Mouse (Mus musculus) cerebellum, adult 2 months (tissue): Measurements from ENCODE around the gene Ccdc149. TPM values are rescaled to one million over a fixed set of nuclear protein-coding genes. Genes with fewer than 3 reads are reported as not detected.

Source experiments
- DNase-seq, 2 experiments: peaks; one replicate each; pipeline ENCODE4 v3.0.0; 2021
- H3K27ac ChIP-seq: fragments of 200-500 bp; 2 replicates; pipeline ENCODE4 v1.5.1; 2012; ENCODE audit warnings: low read length, control low read depth, inconsistent platforms; ENCODE audit not compliant: insufficient read depth
- H3K27me3 ChIP-seq: fragments of 200-500 bp; 2 replicates; pipeline ENCODE4 v1.6.1; 2012; ENCODE audit warnings: inconsistent platforms, mild to moderate bottlenecking, low read length, moderate library complexity; ENCODE audit not compliant: control insufficient read depth, insufficient read depth
- H3K4me1 ChIP-seq: fragments of 200-500 bp; 2 replicates; pipeline ENCODE4 v1.6.1; 2011; ENCODE audit warnings: low read length; ENCODE audit not compliant: control insufficient read depth, insufficient read depth
- H3K4me3 ChIP-seq: fragments of 200-500 bp; replicated peaks from 2 replicates; pipeline ENCODE3; 2011; ENCODE audit warnings: mild to moderate bottlenecking, low read depth, low read length, control low read depth; ENCODE audit not compliant: insufficient read depth
- CTCF ChIP-seq: fragments of 200-500 bp; IDR thresholded peaks from 2 replicates; pipeline ENCODE4 v1.5.1; 2011; ENCODE audit warnings: low read depth, mild to moderate bottlenecking, control low read depth, low read length, moderate library complexity, borderline replicate concordance; ENCODE audit not compliant: insufficient read depth
- POLR2A ChIP-seq: fragments of 200-500 bp; IDR thresholded peaks from 2 replicates; pipeline ENCODE4 v1.6.1; 2011; ENCODE audit warnings: low read length, control low read depth, borderline replicate concordance; ENCODE audit not compliant: insufficient read depth
- WGBS: fragments of 180-500 bp; shearing (Covaris S2); methylation state at CpG from one replicate; pipeline ENCODE4 v1.1.7; 2018; 5-methylcytosine and 5-hydroxymethylcytosine counted together
- polyA plus RNA-seq: library from polyadenylated mRNA; depleted of rRNA; stranded (reverse); fragments of >200 nt; gene quantifications from 2 replicates; pipeline ENCODE4 v1.2.3, GENCODE M21; 2012

Ccdc149 gene
- polyA plus RNA-seq, 1 experiment: 30.4 TPM

GRCm38 (mm10) chr5:52415917-52416316 lies 55.4 kb downstream of the Ccdc149 start:
- Histone ChIP-seq H3K4me3 (no peak overlapping the region), H3K27me3 (no peaks in the 10 kb centered on the region), H3K4me1 (peaks cover 13% of the 10 kb centered on the region), H3K27ac (no peak overlapping the region)
- DNase-seq: peak; percentile 58 to 76
- WGBS: 28% methylated on average over 6 of the region's 6 CpGs
- TF ChIP-seq POLR2A: no peak

GRCm38 (mm10) chr5:52415193-52415592 lies 56.1 kb downstream of the Ccdc149 start:
- no peak for TF ChIP-seq POLR2A
- TF ChIP-seq CTCF: no peak
- Histone ChIP-seq H3K27me3 (no peaks in the 10 kb centered on the region), H3K4me3 (no peak overlapping the region), H3K4me1 (peaks cover 13% of the 10 kb centered on the region), H3K27ac (no peak overlapping the region)
- WGBS: 77% methylated on average over 1 of the region's 1 CpGs
- DNase-seq: no peak

DNA sequence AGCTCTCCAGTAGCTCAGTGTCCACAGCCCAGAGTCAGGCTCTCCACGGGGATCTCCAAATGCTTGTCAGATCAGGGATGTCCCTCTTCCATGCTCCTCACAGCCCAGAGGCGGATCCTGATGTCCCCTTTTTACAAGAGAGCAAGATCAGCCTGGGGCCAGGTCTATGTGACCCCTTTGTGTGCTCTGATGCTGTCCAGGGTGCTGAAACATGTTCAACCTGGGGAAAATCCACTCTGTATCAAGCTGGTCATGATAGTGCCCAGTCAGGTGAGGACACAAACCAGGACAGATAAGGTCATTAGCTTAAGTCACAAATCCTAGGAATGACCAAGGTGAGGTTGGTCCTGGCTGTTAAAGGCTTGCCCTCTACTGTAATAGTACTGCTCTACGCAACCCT lies 59.8 kb downstream of the Ccdc149 start:
- no peaks in the 10 kb centered on the region for H3K27me3 ChIP-seq
- no peak overlapping the region for H3K27ac ChIP-seq
- WGBS: 80% methylated on average over 3 of the region's 3 CpGs
- TF ChIP-seq POLR2A: no peak
- TF ChIP-seq CTCF: no peak
- no peak overlapping the region for H3K4me3 ChIP-seq
- DNase-seq: no peak
- peaks cover 15% of the 10 kb centered on the region for H3K4me1 ChIP-seq

GRCm38 (mm10) chr5:52410197-52410596 lies 61.1 kb downstream of the Ccdc149 start:
- Histone ChIP-seq H3K27ac (no peak overlapping the region), H3K4me3 (no peak overlapping the region), H3K27me3 (no peaks in the 10 kb centered on the region), H3K4me1 (peaks cover 6% of the 10 kb centered on the region)
- TF ChIP-seq POLR2A: no peak
- TF ChIP-seq CTCF: no peak
- peak in 1 of 2 experiments; percentile 19 for DNase-seq
- WGBS: 34% methylated on average over 12 of the region's 12 CpGs

GRCm38 (mm10) chr5:52408668-52409315 lies 62.5 kb downstream of the Ccdc149 start:
- Histone ChIP-seq H3K27me3 (no peaks in the 10 kb centered on the region), H3K4me1 (peaks cover 6% of the 10 kb centered on the region), H3K4me3 (no peak overlapping the region), H3K27ac (no peak overlapping the region)
- peak; percentile 30 to 55 for DNase-seq
- WGBS: 30% methylated on average over 7 of the region's 7 CpGs
- TF ChIP-seq CTCF (no peak), POLR2A (no peak)

- TF ChIP-seq CTCF (no peak), POLR2A (no peak)
- peaks cover 4% of the 10 kb centered on the region for H3K4me1 ChIP-seq
- H3K27me3 ChIP-seq: no peaks in the 10 kb centered on the region
- H3K4me3 ChIP-seq: no peak overlapping the region
- no peak overlapping the region for H3K27ac ChIP-seq
- WGBS: 94% methylated on average over 8 of the region's 8 CpGs
- DNase-seq: no peak
Measured at GRCm38 (mm10) chr5:52404373-52404772, 66.9 kb downstream of the Ccdc149 start.

GRCm38 (mm10) chr5:52393756-52394155 lies 77.6 kb downstream of the Ccdc149 start:
- Histone ChIP-seq H3K27ac (no peak overlapping the region), H3K4me3 (no peak overlapping the region), H3K27me3 (no peaks in the 10 kb centered on the region), H3K4me1 (no peaks in the 10 kb centered on the region)
- 89% methylated on average over 4 of the region's 4 CpGs for WGBS
- DNase-seq: no peak
- TF ChIP-seq POLR2A (no peak), CTCF (no peak)

DNA sequence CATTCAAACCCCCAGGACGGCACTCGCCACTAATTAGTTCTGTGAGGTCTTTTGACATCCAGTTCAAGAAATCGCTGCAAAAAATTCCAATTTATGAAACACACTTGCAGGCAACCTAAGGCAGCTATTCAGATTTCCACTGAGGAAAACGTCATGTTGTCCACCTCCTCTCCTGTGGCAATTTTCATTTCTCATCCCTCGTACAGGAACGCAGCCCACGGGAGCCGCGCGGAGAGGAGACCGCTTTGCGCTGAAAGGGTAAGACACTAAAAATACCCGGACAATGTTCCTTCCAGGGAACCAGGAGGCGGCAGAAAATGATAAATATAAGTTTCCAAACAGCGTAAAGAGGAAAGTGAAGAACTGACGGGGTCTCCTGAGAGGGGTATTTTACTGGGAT lies 79.8 kb downstream of the Ccdc149 start:
- Histone ChIP-seq H3K4me3 (no peak overlapping the region), H3K27me3 (no peaks in the 10 kb centered on the region), H3K4me1 (no peaks in the 10 kb centered on the region), H3K27ac (no peak overlapping the region)
- no peak for DNase-seq
- WGBS: 87% methylated on average over 16 of the region's 16 CpGs
- TF ChIP-seq POLR2A: no peak
- no peak for TF ChIP-seq CTCF
